Mouse (Mus musculus): ENCODE data around the gene Llph. TPM values are rescaled to one million over a fixed set of nuclear protein-coding genes. Genes with fewer than 3 reads are reported as not detected.

The Llph gene
- total RNA-seq, 2 experiments from 2014 or later: 25.3 to 26.3 TPM

- DNase-seq: no peak
Observed at GRCm38 (mm10) chr10:120218996-120219395, 7.9 kb upstream of the Llph start.

GRCm38 (mm10) chr10:120219578-120220359 lies 7.1 kb upstream of the Llph start:
- DNase-seq: no peak

GRCm38 (mm10) chr10:120220776-120221175 lies 6.1 kb upstream of the Llph start:
- no peak for DNase-seq

GRCm38 (mm10) chr10:120231718-120232117 lies 4.8 kb downstream of the Llph start:
- peak; percentile 74 to 82 for DNase-seq

- peak; percentile 55 to 75 for DNase-seq
Observed at GRCm38 (mm10) chr10:120233655-120234367, 6.9 kb downstream of the Llph start.

- DNase-seq: no peak
Observed at GRCm38 (mm10) chr10:120236855-120237254, 10.0 kb downstream of the Llph start.

- DNase-seq: no peak
Observed at GRCm38 (mm10) chr10:120238241-120238640, 11.4 kb downstream of the Llph start.

GRCm38 (mm10) chr10:120239476-120239875 lies 12.6 kb downstream of the Llph start:
- no peak for DNase-seq

- DNase-seq: no peak
Observed at GRCm38 (mm10) chr10:120242421-120242820, 15.6 kb downstream of the Llph start.

GRCm38 (mm10) chr10:120245681-120246080 lies 18.8 kb downstream of the Llph start:
- no peak for DNase-seq

GRCm38 (mm10) chr10:120246994-120247750 lies 20.3 kb downstream of the Llph start:
- peak; percentile 3 to 21 for DNase-seq

- DNase-seq: no peak
Observed at GRCm38 (mm10) chr10:120250911-120251683, 24.2 kb downstream of the Llph start.

GRCm38 (mm10) chr10:120251791-120252190 lies 24.9 kb downstream of the Llph start:
- no peak for DNase-seq

- no peak for DNase-seq
Observed at GRCm38 (mm10) chr10:120252800-120253199, 25.9 kb downstream of the Llph start.

GRCm38 (mm10) chr10:120257231-120257630 lies 30.4 kb downstream of the Llph start:
- DNase-seq: peak; percentile 42 to 61

GRCm38 (mm10) chr10:120267790-120268189 lies 40.9 kb downstream of the Llph start:
- DNase-seq: no peak

- DNase-seq: peak in 1 of 2 experiments; percentile 3
Observed at GRCm38 (mm10) chr10:120269946-120270345, 43.1 kb downstream of the Llph start.

- peak; percentile 25 to 59 for DNase-seq
Observed at GRCm38 (mm10) chr10:120270777-120271176, 43.9 kb downstream of the Llph start.

GRCm38 (mm10) chr10:120271318-120271717 lies 44.4 kb downstream of the Llph start:
- no peak for DNase-seq

GRCm38 (mm10) chr10:120271879-120272269 lies 45.0 kb downstream of the Llph start:
- no peak for DNase-seq

GRCm38 (mm10) chr10:120272270-120272883 lies 45.5 kb downstream of the Llph start:
- no peak for DNase-seq

All from adrenal gland, postnatal 36 days (tissue).